Mouse (Mus musculus) ES-E14 (cell line): ENCODE results near the gene Phf24. TPM values are rescaled to one million over a fixed set of nuclear protein-coding genes. Genes with fewer than 3 reads are reported as not detected.

Source experiments
- DNase-seq: peaks from one replicate; pipeline ENCODE4 v3.0.0-alpha.2; 2013; ENCODE audit warnings: low read depth, low spot score
- H3K27ac ChIP-seq: 2 replicates; pipeline ENCODE4 v1.5.1; 2012; ENCODE audit warnings: low read depth, mild to moderate bottlenecking, low read length, moderate library complexity, mixed read lengths; ENCODE audit not compliant: poor library complexity, insufficient read depth, severe bottlenecking
- H3K36me3 ChIP-seq: 2 replicates; pipeline ENCODE4 v1.6.1; 2012; ENCODE audit warnings: mild to moderate bottlenecking, low read length, moderate library complexity, mixed read lengths; ENCODE audit not compliant: control insufficient read depth, poor library complexity, insufficient read depth, severe bottlenecking
- H3K4me1 ChIP-seq, 2 experiments: fragments of 150-350 bp in 1 of 2; sonication (generic) in 1 of 2; 2 replicates each; pipeline ENCODE4 v1.6.1; 2012; ENCODE audit warnings: low read length in 2 of 2, mild to moderate bottlenecking in 1 of 2, mixed read lengths in 1 of 2; ENCODE audit not compliant: control insufficient read depth in 2 of 2, insufficient read depth in 2 of 2, poor library complexity in 1 of 2
- H3K4me3 ChIP-seq, 2 experiments: fragments of 150-350 bp in 1 of 2; sonication (generic) in 1 of 2; 2 replicates each; pipeline ENCODE4 v1.5.1; 2012; ENCODE audit warnings: low read length in 2 of 2, low read depth in 1 of 2, mild to moderate bottlenecking in 1 of 2, mixed read lengths in 1 of 2; ENCODE audit not compliant: insufficient read depth in 1 of 2, poor library complexity in 1 of 2, severe bottlenecking in 1 of 2
- H3K9ac ChIP-seq: 2 replicates; pipeline ENCODE4 v1.6.1; 2012; ENCODE audit warnings: low read depth, mild to moderate bottlenecking, low read length, mixed read lengths; ENCODE audit not compliant: poor library complexity, insufficient read depth, severe bottlenecking
- H3K9me3 ChIP-seq: fragments of 150-350 bp; sonication (generic); 2 replicates; pipeline ENCODE4 v1.6.1; 2012; ENCODE audit warnings: low read depth, mild to moderate bottlenecking, low read length; ENCODE audit not compliant: control insufficient read depth, insufficient read depth
- CHD2 ChIP-seq: IDR thresholded peaks from 2 replicates; pipeline ENCODE4 v1.6.1; 2014; ENCODE audit warnings: mild to moderate bottlenecking, low read depth, low read length, inconsistent platforms
- HCFC1 ChIP-seq: IDR thresholded peaks from 2 replicates; pipeline ENCODE4 v1.6.1; 2012; ENCODE audit warnings: low read length, inconsistent platforms, borderline replicate concordance; ENCODE audit not compliant: insufficient read depth
- MAFK ChIP-seq: IDR thresholded peaks from 2 replicates; pipeline ENCODE4 v1.6.1; 2014; ENCODE audit warnings: mild to moderate bottlenecking, low read depth, low read length, inconsistent platforms; ENCODE audit not compliant: insufficient read depth
- ZC3H11A ChIP-seq: IDR thresholded peaks from 2 replicates; pipeline ENCODE4 v1.6.1; 2012; ENCODE audit warnings: low read depth, mild to moderate bottlenecking, inconsistent platforms, low read length, borderline replicate concordance
- ZNF384 ChIP-seq: IDR thresholded peaks from 2 replicates; pipeline ENCODE4 v1.6.1; 2012; ENCODE audit warnings: low read depth, low read length, inconsistent platforms
- in situ Hi-C, 2 experiments: fragments of 600-800 bp; cut with MboI; formaldehyde crosslinking; loops; one replicate each; pipeline ENCODE4 v1.15.1; 2025; ENCODE audit warnings: low sequenced_read_pairs in 2 of 2, inconsistent platforms in 1 of 2; ENCODE audit not compliant: unreplicated experiment in 2 of 2
- total RNA-seq: library from RNA; depleted of rRNA; stranded (reverse); fragments of 300-350 nt; gene quantifications from 2 replicates; pipeline ENCODE4 v1.2.3, GENCODE M21; 2012

The Phf24 gene
- total RNA-seq, 1 experiment, result 0.04 TPM

GRCm38 (mm10) chr4:42913391-42913790, 3.1 kb upstream of the Phf24 start:
- in situ Hi-C loops, result no loop called here

GRCm38 (mm10) chr4:42915311-42915710, 1.1 kb upstream of the Phf24 start:
- Histone ChIP-seq H3K9ac (no peak overlapping the region), H3K4me3 (no peak overlapping the region), H3K27ac (no peak overlapping the region), H3K36me3 (no peaks in the 10 kb centered on the region), H3K4me1 (no peaks in the 10 kb centered on the region), H3K9me3 (no peaks in the 10 kb centered on the region)
- DNase-seq, result no peak
- in situ Hi-C loops, result no loop called here
- TF ChIP-seq MAFK (no peak), ZNF384 (no peak), CHD2 (no peak), HCFC1 (no peak), ZC3H11A (no peak)

More at GRCm38 (mm10) chr4:42913391-42913790, 3.1 kb upstream of the Phf24 start:
- no peak overlapping the region for H3K4me3 ChIP-seq
- no peak for TF ChIP-seq CHD2
- no peak for TF ChIP-seq ZC3H11A
- no peak for TF ChIP-seq HCFC1
- no peak for TF ChIP-seq MAFK
- TF ChIP-seq ZNF384, result no peak
- no peaks in the 10 kb centered on the region for H3K9me3 ChIP-seq
- H3K4me1 ChIP-seq, result no peaks in the 10 kb centered on the region
- no peak for DNase-seq
- H3K27ac ChIP-seq, result no peak overlapping the region
- no peaks in the 10 kb centered on the region for H3K36me3 ChIP-seq
- H3K9ac ChIP-seq, result no peak overlapping the region

- H3K9me3 ChIP-seq, result no peaks in the 10 kb centered on the region
- no peaks in the 10 kb centered on the region for H3K4me1 ChIP-seq
- H3K36me3 ChIP-seq, result no peaks in the 10 kb centered on the region
- no peak overlapping the region for H3K9ac ChIP-seq
- TF ChIP-seq MAFK, result no peak
- no peak for TF ChIP-seq ZC3H11A
- TF ChIP-seq CHD2, result no peak
- TF ChIP-seq HCFC1, result no peak
- no peak for TF ChIP-seq ZNF384
- no peak for DNase-seq
- H3K27ac ChIP-seq, result no peak overlapping the region
- no peak overlapping the region for H3K4me3 ChIP-seq
- in situ Hi-C loops, result no loop called here
Measured at GRCm38 (mm10) chr4:42915966-42916365, 494 bp upstream of the Phf24 start.

GRCm38 (mm10) chr4:42917402-42917774, 928 bp downstream of the Phf24 start:
- Histone ChIP-seq H3K9me3 (no peaks in the 10 kb centered on the region), H3K36me3 (no peaks in the 10 kb centered on the region), H3K9ac (peak overlapping the region; percentile 54; the same call in 1 of the 2 replicates), H3K4me1 (no peaks in the 10 kb centered on the region), H3K27ac (no peak overlapping the region), H3K4me3 (peak overlapping the region; percentile 56 to 67; a peak in 3 of 4 replicates)
- TF ChIP-seq CHD2, result no peak
- no peak for TF ChIP-seq MAFK
- TF ChIP-seq ZNF384, result no peak
- TF ChIP-seq HCFC1, result no peak
- no peak for TF ChIP-seq ZC3H11A
- in situ Hi-C loops, result no loop called here
- no peak for DNase-seq

- Histone ChIP-seq H3K9me3 (no peaks in the 10 kb centered on the region), H3K4me3 (no peak overlapping the region), H3K4me1 (no peaks in the 10 kb centered on the region), H3K36me3 (no peaks in the 10 kb centered on the region), H3K9ac (no peak overlapping the region), H3K27ac (no peak overlapping the region)
- no peak for DNase-seq
- TF ChIP-seq ZNF384 (no peak), MAFK (no peak), ZC3H11A (no peak), CHD2 (no peak), HCFC1 (no peak)
- in situ Hi-C loops, result no loop called here
Measured at GRCm38 (mm10) chr4:42920726-42921125, 4.3 kb downstream of the Phf24 start.
